Mouse (Mus musculus) stomach, embryonic 16.5 days (tissue): Measurements from ENCODE around the gene Dnajc17. TPM values are rescaled to one million over a fixed set of nuclear protein-coding genes. Genes with fewer than 3 reads are reported as not detected.
A peak's percentile ranks its signal among the peaks of the same experiment; 100 is the strongest.

Experiments used
- ATAC-seq: fragments of 200-750 bp; cut with Nextera tagmentation; 2 replicates; pipeline ENCODE4 v1.8.0; 2017; ENCODE audit warnings: moderate number of reproducible peaks, moderate TSS enrichment; ENCODE audit not compliant: insufficient read depth, low FRiP score
- H3K27ac ChIP-seq: fragments of 300-500 bp; sonication (generic); 2 replicates; pipeline ENCODE4 v1.5.1; 2014; ENCODE audit warnings: low read length
- H3K27me3 ChIP-seq: fragments of 300-500 bp; sonication (generic); 2 replicates; pipeline ENCODE4 v1.6.1; 2014; ENCODE audit warnings: low read length, control low read depth, mixed read lengths; ENCODE audit not compliant: control insufficient read depth, insufficient read depth
- H3K36me3 ChIP-seq: fragments of 300-500 bp; sonication (generic); 2 replicates; pipeline ENCODE4 v1.6.1; 2014; ENCODE audit warnings: low read length; ENCODE audit not compliant: control insufficient read depth, insufficient read depth
- H3K4me1 ChIP-seq: fragments of 300-500 bp; sonication (generic); 2 replicates; pipeline ENCODE4 v1.6.1; 2014; ENCODE audit warnings: low read length, control low read depth, mixed read lengths; ENCODE audit not compliant: control insufficient read depth, insufficient read depth
- H3K4me2 ChIP-seq: fragments of 300-500 bp; sonication (generic); 2 replicates; pipeline ENCODE4 v1.6.1; 2014; ENCODE audit warnings: low read depth, low read length, mixed read lengths
- H3K4me3 ChIP-seq: fragments of 300-500 bp; sonication (generic); replicated peaks from 2 replicates; pipeline ENCODE4 v1.5.1; 2014; ENCODE audit warnings: mild to moderate bottlenecking, low read length
- H3K9ac ChIP-seq: fragments of 300-500 bp; sonication (generic); 2 replicates; pipeline ENCODE4 v1.6.1; 2014; ENCODE audit warnings: low read length
- H3K9me3 ChIP-seq: fragments of 300-500 bp; sonication (generic); replicated peaks from 2 replicates; pipeline ENCODE4 v1.6.1; 2016; ENCODE audit warnings: low read length, control low read depth; ENCODE audit not compliant: control insufficient read depth
- WGBS: fragments of 180-500 bp; shearing (Covaris S2); extraction: QIAGEN DNeasy Blood & Tissue Kit; methylation state at CpG from one replicate; pipeline ENCODE4 v1.1.7; 2014; 5-methylcytosine and 5-hydroxymethylcytosine counted together
- polyA plus RNA-seq: library from polyadenylated mRNA; unstranded; fragments of >200 nt; fragmentation: Nextera tagmentation; extraction: Ambion mirVana; gene quantifications from 2 replicates; pipeline ENCODE4 v1.2.1, GENCODE M21; 2015

Gene Dnajc17
- polyA plus RNA-seq, result 13.8 and 16.7 TPM in 2 replicates

GRCm38 (mm10) chr2:119208344-119209175 lies at the start of gene Dnajc17, which contains the start of gene Zfyve19:
TSS of gene Dnajc17 (minus strand) at chr2:119208795.
TSS of gene Zfyve19 (plus strand) at chr2:119208617.
- Histone ChIP-seq H3K27me3 (no peaks in the 10 kb centered on the region), H3K9me3 (no peaks in the 10 kb centered on the region), H3K4me2 (peak within 1 kb of the TSS; percentile 78), H3K36me3 (peaks cover 8% of the 10 kb centered on the region), H3K9ac (peak within 1 kb of the TSS; percentile 91), H3K4me1 (peaks cover 7% of the 10 kb centered on the region; the same call in 1 of the 2 replicates), H3K4me3 (peak within 1 kb of the TSS; percentile 89), H3K27ac (peak within 1 kb of the TSS; percentile 95)
- WGBS, result under 1% methylated on average over 51 of the region's 51 CpGs
- ATAC-seq, result peak; percentile 97

DNA sequence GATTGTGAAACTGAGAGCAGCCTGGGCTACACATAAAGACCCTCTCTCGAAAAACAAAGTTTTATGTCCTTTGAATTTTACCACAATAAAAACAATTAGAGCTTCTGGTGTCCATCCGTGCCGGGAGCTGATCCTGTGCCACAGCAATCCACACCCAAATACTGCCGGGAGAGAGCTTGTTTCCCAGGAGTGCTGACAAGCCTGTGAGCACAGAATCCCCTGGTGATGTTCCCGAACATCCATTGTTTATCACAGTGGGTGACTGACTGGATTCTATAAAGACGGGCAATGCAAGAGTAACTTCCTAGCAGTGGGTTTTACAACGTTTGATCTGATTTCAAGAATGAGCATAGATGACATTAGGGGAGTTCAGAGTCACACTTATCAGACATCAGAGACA lies 46.4 kb upstream of the Dnajc17 start:
- 20% methylated on average over 7 of the region's 7 CpGs for WGBS
- Histone ChIP-seq H3K4me2 (no peak overlapping the region), H3K9me3 (no peaks in the 10 kb centered on the region), H3K4me3 (no peak overlapping the region), H3K27ac (no peak overlapping the region), H3K9ac (no peak overlapping the region), H3K36me3 (no peaks in the 10 kb centered on the region), H3K27me3 (no peaks in the 10 kb centered on the region), H3K4me1 (peaks cover 7% of the 10 kb centered on the region; the same call in 1 of the 2 replicates)
- no peak for ATAC-seq

- Histone ChIP-seq H3K27me3 (no peaks in the 10 kb centered on the region), H3K4me1 (peaks cover 7% of the 10 kb centered on the region; the same call in 1 of the 2 replicates), H3K36me3 (no peaks in the 10 kb centered on the region), H3K9ac (peak overlapping the region; percentile 40; the same call in 1 of the 2 replicates), H3K9me3 (no peaks in the 10 kb centered on the region), H3K4me3 (no peak overlapping the region), H3K4me2 (peak overlapping the region; percentile 41), H3K27ac (peak overlapping the region; percentile 73)
- WGBS, result 9% methylated on average over 11 of the region's 11 CpGs
- ATAC-seq, result peak; percentile 74; the same call in 1 of the 2 replicates
Measured at GRCm38 (mm10) chr2:119250826-119251478, 42.4 kb upstream of the Dnajc17 start.

DNA sequence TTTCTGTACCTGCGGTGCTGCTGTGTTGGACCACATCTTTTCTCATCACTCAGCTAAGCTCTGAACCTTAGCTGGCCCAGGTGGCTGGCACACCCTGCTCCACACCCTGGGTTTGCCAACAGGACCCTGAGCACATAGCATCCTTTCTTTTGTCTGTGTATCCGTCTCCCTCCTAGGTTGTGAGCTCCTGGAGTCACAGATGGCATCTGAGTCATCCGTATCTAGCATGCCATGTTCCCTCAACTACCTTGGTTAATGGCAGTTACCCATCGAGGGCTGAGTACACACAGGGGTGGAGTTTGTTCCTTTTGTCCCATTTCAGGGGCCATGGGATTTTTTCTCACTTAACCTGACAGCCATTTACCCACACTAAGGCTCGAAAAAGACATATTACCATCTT lies 41.8 kb upstream of the Dnajc17 start:
- H3K36me3 ChIP-seq, result no peaks in the 10 kb centered on the region
- no peak overlapping the region for H3K9ac ChIP-seq
- peak overlapping the region; percentile 73 for H3K27ac ChIP-seq
- peaks cover 7% of the 10 kb centered on the region; the same call in 1 of the 2 replicates for H3K4me1 ChIP-seq
- no peak overlapping the region for H3K4me3 ChIP-seq
- no peaks in the 10 kb centered on the region for H3K27me3 ChIP-seq
- H3K9me3 ChIP-seq, result no peaks in the 10 kb centered on the region
- H3K4me2 ChIP-seq, result no peak overlapping the region
- 52% methylated on average over 5 of the region's 5 CpGs for WGBS
- ATAC-seq, result peak; percentile 25; the same call in 1 of the 2 replicates

- ATAC-seq, result peak; percentile 76
- Histone ChIP-seq H3K27me3 (no peaks in the 10 kb centered on the region), H3K4me1 (peaks cover 7% of the 10 kb centered on the region; the same call in 1 of the 2 replicates), H3K27ac (peak overlapping the region; percentile 73), H3K9ac (no peak overlapping the region), H3K4me2 (no peak overlapping the region), H3K4me3 (no peak overlapping the region), H3K9me3 (no peaks in the 10 kb centered on the region), H3K36me3 (no peaks in the 10 kb centered on the region)
- WGBS, result 50% methylated on average over 4 of the region's 4 CpGs
Measured at GRCm38 (mm10) chr2:119249592-119250061, 41.0 kb upstream of the Dnajc17 start.

- WGBS, result 83% methylated on average over 9 of the region's 9 CpGs
- H3K36me3 ChIP-seq, result no peaks in the 10 kb centered on the region
- H3K27ac ChIP-seq, result no peak overlapping the region
- ATAC-seq, result no peak
- no peaks in the 10 kb centered on the region for H3K27me3 ChIP-seq
- peaks cover 7% of the 10 kb centered on the region; the same call in 1 of the 2 replicates for H3K4me1 ChIP-seq
- H3K4me2 ChIP-seq, result no peak overlapping the region
- no peak overlapping the region for H3K9ac ChIP-seq
- H3K9me3 ChIP-seq, result no peaks in the 10 kb centered on the region
- no peak overlapping the region for H3K4me3 ChIP-seq
Measured at GRCm38 (mm10) chr2:119247904-119248303, 39.3 kb upstream of the Dnajc17 start.

DNA sequence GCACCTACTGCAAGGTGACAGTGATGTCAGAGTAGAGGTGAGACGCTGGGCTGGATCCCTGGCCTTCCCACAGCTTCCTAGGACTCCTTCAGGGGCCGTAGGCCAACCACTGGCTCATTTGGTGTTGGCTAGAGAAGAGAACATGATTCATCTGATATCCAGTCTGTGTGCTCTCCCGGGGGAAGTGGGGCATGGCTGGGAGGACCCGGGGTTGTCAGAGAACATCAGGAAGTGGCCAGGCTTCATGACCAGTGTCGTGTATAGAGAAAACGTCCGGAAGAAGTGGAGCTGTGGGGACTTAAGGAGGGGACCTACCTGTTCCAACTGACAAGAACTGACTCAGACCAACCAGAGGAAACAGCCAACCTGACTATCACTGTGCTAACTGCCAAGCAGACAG lies 36.7 kb upstream of the Dnajc17 start:
- Histone ChIP-seq H3K27me3 (no peaks in the 10 kb centered on the region), H3K36me3 (no peaks in the 10 kb centered on the region), H3K9ac (no peak overlapping the region), H3K27ac (no peak overlapping the region), H3K9me3 (no peaks in the 10 kb centered on the region), H3K4me1 (no peaks in the 10 kb centered on the region; the same call in 1 of the 2 replicates), H3K4me2 (no peak overlapping the region), H3K4me3 (no peak overlapping the region)
- no peak for ATAC-seq
- 81% methylated on average over 7 of the region's 7 CpGs for WGBS

DNA sequence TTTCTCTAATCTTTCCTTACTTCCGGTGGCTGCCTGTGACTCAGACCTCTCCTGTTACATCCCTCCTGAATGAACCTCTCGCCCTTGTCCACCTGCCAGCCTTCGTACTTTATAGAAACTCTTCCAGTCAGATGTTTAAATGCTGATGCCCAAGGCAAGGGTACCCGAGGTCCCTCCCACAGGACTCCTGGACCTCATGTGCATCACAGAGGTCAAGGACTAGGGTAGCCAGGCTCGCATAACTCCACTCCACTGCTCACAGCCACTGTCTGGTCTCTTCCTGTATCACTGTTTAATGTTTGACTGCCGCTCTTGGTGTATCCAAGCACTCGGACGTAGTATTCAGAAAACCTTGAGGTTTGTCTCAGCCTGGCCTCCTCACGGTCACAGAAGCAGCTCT lies 34.0 kb upstream of the Dnajc17 start:
- Histone ChIP-seq H3K4me1 (no peaks in the 10 kb centered on the region; the same call in 1 of the 2 replicates), H3K9me3 (no peaks in the 10 kb centered on the region), H3K27ac (no peak overlapping the region), H3K4me3 (no peak overlapping the region), H3K27me3 (peaks cover 11% of the 10 kb centered on the region), H3K9ac (no peak overlapping the region), H3K4me2 (no peak overlapping the region), H3K36me3 (no peaks in the 10 kb centered on the region)
- 64% methylated on average over 9 of the region's 9 CpGs for WGBS
- ATAC-seq, result no peak

- Histone ChIP-seq H3K27me3 (peaks cover 29% of the 10 kb centered on the region), H3K4me1 (no peaks in the 10 kb centered on the region; the same call in 1 of the 2 replicates), H3K9ac (no peak overlapping the region), H3K36me3 (no peaks in the 10 kb centered on the region), H3K4me3 (no peak overlapping the region), H3K4me2 (0 out of 2 replicates have a peak overlapping the region, but pooled peaks have one; percentile 65), H3K9me3 (no peaks in the 10 kb centered on the region), H3K27ac (no peak overlapping the region)
- WGBS, result 74% methylated on average over 4 of the region's 4 CpGs
- no peak for ATAC-seq
Measured at GRCm38 (mm10) chr2:119240819-119241186, 32.2 kb upstream of the Dnajc17 start.
